Mouse (Mus musculus) hindbrain, postnatal 0 days (tissue): ENCODE results near the gene Mybbp1a. TPM values are rescaled to one million over a fixed set of nuclear protein-coding genes. Genes with fewer than 3 reads are reported as not detected.
A peak's percentile ranks its signal among the peaks of the same experiment; 100 is the strongest.

ENCODE experiments used
- ATAC-seq: fragments of 200-750 bp; cut with Nextera tagmentation; 2 replicates; pipeline ENCODE4 v1.8.0; 2017; ENCODE audit warnings: mild to moderate bottlenecking, moderate TSS enrichment, moderate library complexity
- DNase-seq: peaks from one replicate; pipeline ENCODE4 v3.0.0-alpha.2; 2015; ENCODE audit warnings: low spot score
- H3K27ac ChIP-seq: fragments of 300-500 bp; sonication (generic); 2 replicates; pipeline ENCODE4 v1.5.1; 2014; ENCODE audit warnings: mild to moderate bottlenecking
- H3K27me3 ChIP-seq: fragments of 300-500 bp; sonication (generic); 2 replicates; pipeline ENCODE4 v1.6.1; 2014; ENCODE audit warnings: low read length, mixed read lengths; ENCODE audit not compliant: insufficient read depth
- H3K36me3 ChIP-seq: fragments of 300-500 bp; sonication (generic); 2 replicates; pipeline ENCODE4 v1.6.1; 2014; ENCODE audit warnings: low read length, mixed read lengths; ENCODE audit not compliant: insufficient read depth
- H3K4me1 ChIP-seq: fragments of 300-500 bp; sonication (generic); 2 replicates; pipeline ENCODE4 v1.6.1; 2014; ENCODE audit warnings: antibody characterized with exemption, low read length, mixed read lengths; ENCODE audit not compliant: insufficient read depth
- H3K4me2 ChIP-seq: fragments of 300-500 bp; sonication (generic); 2 replicates; pipeline ENCODE4 v1.6.1; 2014; ENCODE audit warnings: low read depth, mild to moderate bottlenecking, low read length, moderate library complexity, mixed read lengths
- H3K4me3 ChIP-seq: fragments of 300-500 bp; sonication (generic); 2 replicates; pipeline ENCODE4 v1.5.1; 2014; ENCODE audit warnings: low read length
- H3K9ac ChIP-seq: fragments of 300-500 bp; sonication (generic); replicated peaks from 2 replicates; pipeline ENCODE4 v1.6.1; 2014; ENCODE audit warnings: mild to moderate bottlenecking, low read length, moderate library complexity, mixed read lengths
- H3K9me3 ChIP-seq: fragments of 300-500 bp; sonication (generic); 2 replicates; pipeline ENCODE4 v1.6.1; 2016; ENCODE audit warnings: low read length, mixed read lengths
- CTCF ChIP-seq: IDR thresholded peaks from 2 replicates; pipeline ENCODE4 v1.5.1; 2016; ENCODE audit warnings: antibody characterized with exemption, control low read depth, low read depth
- WGBS: fragments of 180-500 bp; shearing (Covaris S2); extraction: QIAGEN DNeasy Blood & Tissue Kit; methylation state at CpG from one replicate; pipeline ENCODE4 v1.1.7; 2014; 5-methylcytosine and 5-hydroxymethylcytosine counted together
- polyA plus RNA-seq: library from polyadenylated mRNA; unstranded; fragments of >200 nt; fragmentation: Nextera tagmentation; extraction: Ambion mirVana; gene quantifications from 2 replicates; pipeline ENCODE4 v1.2.1, GENCODE M21; 2015
- total RNA-seq: library from RNA; depleted of rRNA; stranded (reverse); fragments of >200 nt; gene quantifications from 2 replicates; pipeline ENCODE4 v1.2.3, GENCODE M21; 2014

Gene Mybbp1a
- total and polyA plus RNA-seq, 2 experiments from 2014 or later, result 28.0 to 68.7 TPM

DNA sequence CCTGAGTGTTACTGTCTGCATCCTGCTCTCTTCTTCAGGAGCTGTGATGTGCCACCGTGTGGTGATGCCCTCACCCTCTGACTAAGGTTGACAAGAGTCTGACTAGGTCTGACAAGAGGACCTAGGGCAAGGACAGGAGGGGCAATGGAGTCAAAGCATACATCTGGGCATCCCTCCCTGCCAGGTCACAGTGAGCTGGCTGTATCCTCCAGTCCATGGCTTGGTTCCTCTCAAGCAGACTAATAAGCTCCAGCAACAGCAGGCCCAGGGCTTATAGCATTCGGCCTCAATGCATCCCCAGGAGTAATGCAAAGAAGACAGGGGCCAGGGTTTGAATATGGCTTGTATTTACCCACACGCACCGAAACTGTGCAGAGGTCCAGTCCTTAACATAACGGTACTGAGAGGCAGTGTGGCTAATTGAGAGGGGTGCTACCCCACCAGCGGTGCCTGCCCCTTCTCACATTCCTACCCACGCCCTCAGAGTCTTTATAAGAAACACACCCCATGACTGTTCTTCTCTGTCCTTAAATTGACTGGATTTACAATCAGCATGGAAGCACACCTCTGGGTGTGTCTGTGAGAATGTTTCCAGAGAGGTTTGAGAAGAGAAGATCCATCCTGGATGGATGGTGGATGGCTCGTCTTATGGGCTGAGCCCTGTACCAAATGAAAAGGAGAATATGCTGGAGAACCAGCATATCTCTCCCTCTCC lies 43.2 kb upstream of the Mybbp1a start:
- Histone ChIP-seq H3K4me2 (no peak overlapping the region), H3K9ac (no peak overlapping the region), H3K4me1 (no peaks in the 10 kb centered on the region), H3K9me3 (no peaks in the 10 kb centered on the region), H3K36me3 (no peaks in the 10 kb centered on the region), H3K27me3 (no peaks in the 10 kb centered on the region), H3K27ac (no peak overlapping the region), H3K4me3 (no peak overlapping the region)
- 83% methylated on average over 8 of the region's 8 CpGs for WGBS
- ATAC-seq (no peak), DNase-seq (peak; percentile 9)
- TF ChIP-seq CTCF, result no peak

DNA sequence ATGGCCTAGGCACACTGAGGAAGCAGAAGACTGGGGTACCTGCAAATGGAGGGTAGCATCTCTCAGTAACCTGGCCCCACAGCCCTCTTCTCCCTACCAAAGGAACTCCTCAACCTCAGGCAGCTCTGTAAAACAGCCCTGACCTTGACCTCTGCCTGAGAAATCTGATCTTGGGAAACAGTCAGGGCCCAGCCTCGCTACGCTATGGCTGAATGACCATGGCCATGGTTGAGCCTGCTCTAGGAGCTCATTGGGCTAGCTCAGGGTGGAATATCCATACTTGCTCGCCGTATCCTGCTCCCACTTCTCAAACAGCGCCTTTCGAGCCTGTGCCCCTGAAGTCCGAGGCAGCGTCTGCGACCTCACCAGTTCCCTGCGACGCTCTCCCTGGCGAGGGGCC lies 40.1 kb upstream of the Mybbp1a start:
- Histone ChIP-seq H3K27ac (no peak overlapping the region), H3K36me3 (no peaks in the 10 kb centered on the region), H3K9ac (no peak overlapping the region), H3K4me3 (no peak overlapping the region), H3K9me3 (no peaks in the 10 kb centered on the region), H3K4me1 (no peaks in the 10 kb centered on the region), H3K27me3 (no peaks in the 10 kb centered on the region), H3K4me2 (no peak overlapping the region)
- ATAC-seq (no peak), DNase-seq (no peak)
- 90% methylated on average over 12 of the region's 12 CpGs for WGBS
- no peak for TF ChIP-seq CTCF

DNA sequence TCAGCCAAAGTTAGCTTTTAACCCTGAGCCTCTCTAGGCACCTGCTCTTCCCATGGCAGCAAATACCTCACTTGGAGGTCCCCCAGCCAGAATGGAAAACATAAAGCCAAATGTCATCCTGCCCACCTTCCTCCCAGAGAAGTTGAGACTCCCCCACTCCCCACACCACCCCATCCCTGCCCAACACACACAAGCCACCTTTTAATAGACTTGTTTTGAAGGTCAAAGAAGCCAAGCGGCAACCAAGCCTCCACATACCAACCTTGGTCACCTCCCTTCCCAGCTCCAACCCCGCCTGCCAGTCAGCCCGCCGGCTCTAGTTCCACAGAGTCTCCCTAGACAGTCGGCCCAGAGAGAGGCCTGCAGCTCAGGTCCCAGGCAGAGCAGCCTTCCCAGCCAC lies 39.1 kb upstream of the Mybbp1a start:
- DNase-seq, result no peak
- no peaks in the 10 kb centered on the region for H3K4me1 ChIP-seq
- no peak overlapping the region for H3K9ac ChIP-seq
- no peak overlapping the region for H3K27ac ChIP-seq
- 80% methylated on average over 5 of the region's 5 CpGs for WGBS
- ATAC-seq, result no peak
- H3K9me3 ChIP-seq, result no peaks in the 10 kb centered on the region
- no peaks in the 10 kb centered on the region for H3K36me3 ChIP-seq
- H3K4me3 ChIP-seq, result no peak overlapping the region
- no peak for TF ChIP-seq CTCF
- H3K27me3 ChIP-seq, result no peaks in the 10 kb centered on the region
- H3K4me2 ChIP-seq, result no peak overlapping the region

DNA sequence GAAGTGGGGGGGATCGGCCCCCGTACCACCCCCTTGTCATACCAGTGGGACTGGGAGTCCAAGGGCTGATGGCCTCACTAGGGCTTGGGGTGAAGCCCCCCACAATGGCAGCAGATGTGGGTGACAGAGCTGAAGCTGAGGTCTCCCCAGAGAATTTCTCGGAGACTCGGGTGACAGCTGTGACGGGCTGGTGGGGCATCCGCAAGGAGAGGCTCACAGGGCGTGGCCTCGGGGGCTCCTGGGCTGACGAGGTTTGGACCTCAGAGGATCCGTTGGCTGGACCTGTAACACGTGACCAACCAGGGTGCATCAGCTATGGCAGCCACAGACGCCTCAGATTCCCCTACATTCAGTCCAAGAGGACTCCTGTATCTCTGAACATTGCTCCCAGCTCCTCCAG lies 38.2 kb upstream of the Mybbp1a start:
- TF ChIP-seq CTCF, result no peak
- 92% methylated on average over 12 of the region's 12 CpGs for WGBS
- Histone ChIP-seq H3K4me1 (no peaks in the 10 kb centered on the region), H3K9me3 (no peaks in the 10 kb centered on the region), H3K36me3 (no peaks in the 10 kb centered on the region), H3K27ac (no peak overlapping the region), H3K4me3 (no peak overlapping the region), H3K4me2 (no peak overlapping the region), H3K9ac (no peak overlapping the region), H3K27me3 (no peaks in the 10 kb centered on the region)
- no peak for DNase-seq
- no peak for ATAC-seq

DNA sequence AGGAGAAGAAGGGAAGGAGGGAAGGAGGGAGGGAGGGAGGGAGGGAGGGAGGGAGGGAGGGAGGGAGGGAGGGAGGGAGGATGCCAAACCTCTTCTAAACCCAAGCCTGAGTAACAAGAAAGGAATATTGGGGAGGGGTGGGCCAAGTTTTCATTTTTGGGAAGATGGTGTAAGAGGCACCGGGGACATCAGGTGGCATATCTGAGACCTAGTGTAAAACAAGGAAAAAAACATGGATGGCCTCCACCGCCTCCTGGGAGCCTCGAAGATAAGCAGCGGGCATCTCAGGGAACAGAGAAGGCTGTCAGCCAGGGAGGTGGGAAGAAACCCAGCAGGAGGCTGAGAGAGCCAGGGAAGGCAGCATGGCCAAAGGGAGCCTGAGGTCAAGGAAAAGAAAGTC lies 35.6 kb upstream of the Mybbp1a start:
- no peaks in the 10 kb centered on the region for H3K9me3 ChIP-seq
- H3K4me1 ChIP-seq, result 0 out of 2 replicates have a peak, but pooled peaks cover 2% of the 10 kb centered on the region
- DNase-seq (no peak), ATAC-seq (no peak)
- no peak overlapping the region for H3K27ac ChIP-seq
- no peak overlapping the region for H3K9ac ChIP-seq
- TF ChIP-seq CTCF, result no peak
- no peaks in the 10 kb centered on the region for H3K36me3 ChIP-seq
- H3K27me3 ChIP-seq, result no peaks in the 10 kb centered on the region
- WGBS, result 59% methylated on average over 4 of the region's 4 CpGs
- no peak overlapping the region for H3K4me3 ChIP-seq
- no peak overlapping the region for H3K4me2 ChIP-seq

DNA sequence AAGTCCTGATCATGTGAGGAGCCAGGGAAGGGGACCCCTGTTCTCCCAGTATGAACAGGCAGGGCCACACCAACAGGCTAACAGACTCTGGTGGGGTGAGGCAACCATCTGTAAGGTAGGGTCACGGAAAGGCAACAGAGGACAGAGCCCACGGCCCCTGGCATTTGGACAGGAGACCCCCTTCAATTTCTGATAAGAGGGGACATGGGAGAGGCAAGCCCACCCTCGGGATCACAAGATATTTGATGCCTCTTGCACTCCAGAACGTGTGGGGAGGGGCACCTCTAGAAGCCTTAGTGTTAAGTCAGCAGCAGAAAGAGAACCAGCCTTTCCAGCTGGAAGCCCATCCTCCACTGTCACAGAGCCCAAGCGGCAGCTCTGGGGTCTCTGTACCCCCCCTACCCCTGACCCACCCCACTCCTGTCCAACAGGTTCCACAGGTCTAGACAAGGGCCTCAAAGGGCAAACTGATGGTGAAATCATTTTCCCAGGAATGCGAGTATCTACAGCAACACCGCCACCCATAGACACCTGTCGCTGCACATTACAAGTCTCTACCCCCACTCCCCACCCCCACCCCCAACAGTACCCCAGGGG lies 35.0 kb upstream of the Mybbp1a start:
- Histone ChIP-seq H3K4me2 (no peak overlapping the region), H3K27ac (no peak overlapping the region), H3K27me3 (no peaks in the 10 kb centered on the region), H3K4me1 (0 out of 2 replicates have a peak, but pooled peaks cover 2% of the 10 kb centered on the region), H3K9ac (no peak overlapping the region), H3K36me3 (no peaks in the 10 kb centered on the region), H3K4me3 (no peak overlapping the region), H3K9me3 (no peaks in the 10 kb centered on the region)
- TF ChIP-seq CTCF, result no peak
- 62% methylated on average over 8 of the region's 8 CpGs for WGBS
- no peak for ATAC-seq
- no peak for DNase-seq

DNA sequence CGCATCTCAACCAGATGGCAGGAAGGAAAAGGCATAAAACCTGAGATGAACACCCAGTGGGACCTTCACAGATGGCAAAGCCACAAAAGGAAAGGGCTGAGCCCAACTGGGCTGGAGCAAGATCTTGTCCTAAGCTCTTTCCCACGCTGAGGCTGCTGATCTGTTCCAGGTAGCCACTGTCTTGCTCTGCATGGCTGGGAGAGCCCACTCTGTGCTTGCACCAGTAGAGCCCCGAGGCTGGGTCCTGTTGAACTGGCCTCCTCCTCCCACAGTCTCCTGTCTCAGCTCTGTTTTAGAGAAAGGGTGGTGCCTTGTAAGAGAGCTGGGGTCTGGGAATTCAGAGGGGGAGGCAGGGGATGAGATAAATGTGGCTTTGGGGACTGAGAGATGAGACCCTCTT lies 34.1 kb upstream of the Mybbp1a start:
- ATAC-seq (no peak), DNase-seq (no peak)
- Histone ChIP-seq H3K4me2 (no peak overlapping the region), H3K27me3 (no peaks in the 10 kb centered on the region), H3K9ac (no peak overlapping the region), H3K27ac (no peak overlapping the region), H3K4me1 (peaks cover 6% of the 10 kb centered on the region; the same call in 1 of the 2 replicates), H3K4me3 (no peak overlapping the region), H3K9me3 (no peaks in the 10 kb centered on the region), H3K36me3 (no peaks in the 10 kb centered on the region)
- WGBS, result 28% methylated on average over 3 of the region's 3 CpGs
- TF ChIP-seq CTCF, result no peak
